Mouse (Mus musculus) kidney, embryonic 15.5 days (tissue): ENCODE data around the gene Dner. TPM values are rescaled to one million over a fixed set of nuclear protein-coding genes. Genes with fewer than 3 reads are reported as not detected.

Experiments
- ATAC-seq: fragments of 200-750 bp; cut with Nextera tagmentation; replicated peaks from 2 replicates; pipeline ENCODE4 v1.8.0; 2017; ENCODE audit warnings: moderate TSS enrichment; ENCODE audit not compliant: low FRiP score
- H3K27ac ChIP-seq: fragments of 300-500 bp; sonication (generic); 2 replicates; pipeline ENCODE4 v1.5.1; 2015; ENCODE audit warnings: mild to moderate bottlenecking, inconsistent platforms
- H3K27me3 ChIP-seq: fragments of 300-500 bp; sonication (generic); 2 replicates; pipeline ENCODE4 v1.6.1; 2015; ENCODE audit warnings: inconsistent platforms
- H3K36me3 ChIP-seq: fragments of 300-500 bp; sonication (generic); 2 replicates; pipeline ENCODE4 v1.6.1; 2015; ENCODE audit warnings: inconsistent platforms
- H3K4me1 ChIP-seq: fragments of 300-500 bp; sonication (generic); 2 replicates; pipeline ENCODE4 v1.6.1; 2015; ENCODE audit warnings: inconsistent platforms
- H3K4me2 ChIP-seq: fragments of 300-500 bp; sonication (generic); 2 replicates; pipeline ENCODE4 v1.6.1; 2015; ENCODE audit warnings: moderate library complexity, mild to moderate bottlenecking, inconsistent platforms
- H3K4me3 ChIP-seq: fragments of 300-500 bp; sonication (generic); replicated peaks from 2 replicates; pipeline ENCODE4 v1.5.1; 2015; ENCODE audit warnings: mild to moderate bottlenecking, inconsistent platforms
- H3K9ac ChIP-seq: fragments of 300-500 bp; sonication (generic); 2 replicates; pipeline ENCODE4 v1.6.1; 2015; ENCODE audit warnings: mild to moderate bottlenecking, inconsistent platforms
- H3K9me3 ChIP-seq: fragments of 300-500 bp; sonication (generic); replicated peaks from 2 replicates; pipeline ENCODE4 v1.6.1; 2016; ENCODE audit warnings: inconsistent platforms
- WGBS: fragments of 180-500 bp; shearing (Covaris S2); methylation state at CpG from one replicate; pipeline ENCODE4 v1.1.7; 2015; ENCODE audit warnings: mixed read lengths; 5-methylcytosine and 5-hydroxymethylcytosine counted together
- polyA plus RNA-seq: library from polyadenylated mRNA; unstranded; fragments of >200 nt; fragmentation: Nextera tagmentation; extraction: Ambion mirVana; gene quantifications from 2 replicates; pipeline ENCODE4 v1.2.1, GENCODE M21; 2015

Dner gene
- polyA plus RNA-seq, 1 experiment from 2014 or later: 2.5 TPM

GRCm38 (mm10) chr1:84427757-84428156, 268.3 kb downstream of the Dner start:
- Histone ChIP-seq H3K27me3 (no peaks in the 10 kb centered on the region), H3K9me3 (no peaks in the 10 kb centered on the region), H3K9ac (no peak overlapping the region), H3K36me3 (no peaks in the 10 kb centered on the region), H3K4me2 (no peak overlapping the region), H3K27ac (no peak overlapping the region), H3K4me3 (no peak overlapping the region), H3K4me1 (no peaks in the 10 kb centered on the region)
- no peak for ATAC-seq
- 74% methylated on average over 11 of the region's 11 CpGs for WGBS

GRCm38 (mm10) chr1:84426679-84427078, 269.3 kb downstream of the Dner start:
- no peak overlapping the region for H3K27ac ChIP-seq
- 79% methylated on average over 5 of the region's 5 CpGs for WGBS

GRCm38 (mm10) chr1:84422881-84423280, 273.1 kb downstream of the Dner start:
- Histone ChIP-seq H3K27ac (no peak overlapping the region), H3K4me3 (no peak overlapping the region), H3K4me1 (peaks cover 3% of the 10 kb centered on the region; the same call in 1 of the 2 replicates), H3K27me3 (no peaks in the 10 kb centered on the region), H3K36me3 (no peaks in the 10 kb centered on the region), H3K9ac (no peak overlapping the region), H3K9me3 (no peaks in the 10 kb centered on the region), H3K4me2 (no peak overlapping the region)
- WGBS: 72% methylated on average over 2 of the region's 2 CpGs
- no peak for ATAC-seq

More at GRCm38 (mm10) chr1:84426679-84427078, 269.3 kb downstream of the Dner start:
- H3K4me1 ChIP-seq: no peaks in the 10 kb centered on the region
- no peaks in the 10 kb centered on the region for H3K27me3 ChIP-seq
- no peak overlapping the region for H3K4me3 ChIP-seq
- H3K9me3 ChIP-seq: no peaks in the 10 kb centered on the region
- H3K9ac ChIP-seq: no peak overlapping the region
- H3K36me3 ChIP-seq: no peaks in the 10 kb centered on the region
- no peak for ATAC-seq
- H3K4me2 ChIP-seq: no peak overlapping the region

DNA sequence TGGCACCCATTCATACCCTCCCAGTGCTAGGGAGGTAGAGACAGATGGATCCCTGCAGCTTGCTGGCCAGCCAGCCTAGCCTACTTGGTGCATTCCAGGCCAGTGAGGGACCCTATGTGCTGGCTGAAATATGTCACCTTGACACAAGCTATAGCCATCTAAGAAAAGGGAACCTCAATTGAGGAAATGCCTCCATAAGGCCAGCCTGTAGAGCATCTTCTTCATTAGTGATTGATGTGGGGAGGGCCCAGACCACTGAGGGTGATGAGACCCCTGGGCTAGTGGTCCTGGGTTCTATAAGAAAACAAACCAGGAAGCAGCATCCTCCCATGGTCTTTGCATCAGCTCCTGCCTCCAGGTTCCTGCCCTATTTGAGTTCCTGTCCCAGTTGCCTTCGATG, 274.2 kb downstream of the Dner start:
- Histone ChIP-seq H3K27ac (no peak overlapping the region), H3K36me3 (no peaks in the 10 kb centered on the region), H3K27me3 (no peaks in the 10 kb centered on the region), H3K4me1 (peaks cover 5% of the 10 kb centered on the region; the same call in 1 of the 2 replicates), H3K9ac (no peak overlapping the region), H3K4me2 (no peak overlapping the region), H3K9me3 (no peaks in the 10 kb centered on the region), H3K4me3 (no peak overlapping the region)
- ATAC-seq: no peak
- WGBS: 88% methylated on average over 1 of the region's 1 CpGs

DNA sequence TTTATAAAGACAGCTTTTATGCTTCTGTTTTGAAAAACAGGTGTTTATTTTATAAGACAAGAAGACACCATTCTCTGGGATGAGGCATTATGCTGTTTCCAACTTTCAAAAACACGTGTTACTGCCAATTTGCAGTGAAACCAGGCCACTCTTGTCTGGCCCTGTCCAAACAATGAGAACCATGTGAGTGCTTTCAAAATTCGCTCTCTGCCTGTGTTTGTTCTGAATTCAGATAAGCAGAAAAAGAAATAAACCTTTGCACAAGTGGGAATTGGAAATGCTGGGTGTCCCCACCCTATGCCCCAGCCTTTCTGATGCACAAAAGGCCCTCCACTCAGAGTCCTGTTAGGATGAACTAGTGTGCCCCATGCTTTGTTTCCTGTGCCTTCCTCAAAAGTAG, 276.6 kb downstream of the Dner start:
- 71% methylated on average over 2 of the region's 2 CpGs for WGBS
- Histone ChIP-seq H3K27ac (no peak overlapping the region), H3K4me2 (no peak overlapping the region), H3K36me3 (no peaks in the 10 kb centered on the region), H3K27me3 (no peaks in the 10 kb centered on the region), H3K4me3 (no peak overlapping the region), H3K9me3 (no peaks in the 10 kb centered on the region), H3K9ac (no peak overlapping the region), H3K4me1 (peaks cover 5% of the 10 kb centered on the region; the same call in 1 of the 2 replicates)
- ATAC-seq: no peak

- Histone ChIP-seq H3K27ac (no peak overlapping the region), H3K4me2 (no peak overlapping the region), H3K36me3 (no peaks in the 10 kb centered on the region), H3K9ac (no peak overlapping the region), H3K4me3 (no peak overlapping the region), H3K27me3 (no peaks in the 10 kb centered on the region), H3K4me1 (peaks cover 5% of the 10 kb centered on the region; the same call in 1 of the 2 replicates), H3K9me3 (no peaks in the 10 kb centered on the region)
- no peak for ATAC-seq
- WGBS: 80% methylated on average over 9 of the region's 9 CpGs
Measured at GRCm38 (mm10) chr1:84418511-84418910, 277.5 kb downstream of the Dner start.

GRCm38 (mm10) chr1:84417761-84418238, 278.2 kb downstream of the Dner start:
- Histone ChIP-seq H3K27me3 (no peaks in the 10 kb centered on the region), H3K36me3 (no peaks in the 10 kb centered on the region), H3K4me2 (no peak overlapping the region), H3K27ac (peak overlapping the region; percentile 58), H3K4me3 (no peak overlapping the region), H3K9me3 (no peaks in the 10 kb centered on the region), H3K4me1 (peaks cover 5% of the 10 kb centered on the region; the same call in 1 of the 2 replicates), H3K9ac (no peak overlapping the region)
- peak; percentile 89 for ATAC-seq
- WGBS: 53% methylated on average over 9 of the region's 9 CpGs

DNA sequence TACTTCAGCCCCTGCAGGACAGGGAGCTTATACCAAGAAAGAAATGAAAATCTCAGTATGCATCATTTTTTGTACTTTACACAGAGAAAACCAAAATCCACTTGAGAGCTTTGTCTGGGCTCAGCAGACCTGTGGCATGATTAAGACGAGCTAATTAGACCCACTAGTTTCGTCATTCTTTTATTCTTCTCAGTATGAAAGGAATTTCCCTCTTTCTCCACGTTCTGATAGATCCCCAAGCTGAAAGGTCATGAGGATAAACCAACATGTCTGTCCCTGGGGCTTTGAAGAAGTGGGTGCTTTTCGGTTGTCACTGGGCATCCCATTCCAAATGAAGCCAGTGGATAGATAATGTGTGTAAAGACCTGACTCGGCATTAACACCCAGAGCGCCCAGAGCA, 278.7 kb downstream of the Dner start:
- H3K9ac ChIP-seq: no peak overlapping the region
- no peaks in the 10 kb centered on the region for H3K9me3 ChIP-seq
- no peaks in the 10 kb centered on the region for H3K36me3 ChIP-seq
- no peak; the same call in 1 of the 2 replicates for ATAC-seq
- peak overlapping the region; percentile 58; the same call in 1 of the 2 replicates for H3K27ac ChIP-seq
- H3K4me3 ChIP-seq: no peak overlapping the region
- no peaks in the 10 kb centered on the region for H3K27me3 ChIP-seq
- no peak overlapping the region for H3K4me2 ChIP-seq
- peaks cover 5% of the 10 kb centered on the region; the same call in 1 of the 2 replicates for H3K4me1 ChIP-seq
- WGBS: 54% methylated on average over 6 of the region's 6 CpGs

- ATAC-seq: no peak
- Histone ChIP-seq H3K4me1 (peaks cover 5% of the 10 kb centered on the region; the same call in 1 of the 2 replicates), H3K9ac (no peak overlapping the region), H3K4me2 (no peak overlapping the region), H3K4me3 (no peak overlapping the region), H3K9me3 (no peaks in the 10 kb centered on the region), H3K36me3 (no peaks in the 10 kb centered on the region), H3K27ac (no peak overlapping the region), H3K27me3 (no peaks in the 10 kb centered on the region)
- WGBS: 86% methylated on average over 3 of the region's 3 CpGs
Measured at GRCm38 (mm10) chr1:84414464-84414863, 281.6 kb downstream of the Dner start.

GRCm38 (mm10) chr1:84409514-84409913, 286.5 kb downstream of the Dner start:
- Histone ChIP-seq H3K27ac (no peak overlapping the region), H3K36me3 (no peaks in the 10 kb centered on the region), H3K4me3 (no peak overlapping the region), H3K4me2 (no peak overlapping the region), H3K4me1 (no peaks in the 10 kb centered on the region; the same call in 1 of the 2 replicates), H3K27me3 (no peaks in the 10 kb centered on the region), H3K9ac (no peak overlapping the region), H3K9me3 (no peaks in the 10 kb centered on the region)
- WGBS: 82% methylated on average over 2 of the region's 2 CpGs
- no peak for ATAC-seq

GRCm38 (mm10) chr1:84408873-84409272, 287.1 kb downstream of the Dner start:
- H3K9me3 ChIP-seq: no peaks in the 10 kb centered on the region
- no peaks in the 10 kb centered on the region for H3K36me3 ChIP-seq
- no peak overlapping the region for H3K27ac ChIP-seq
- H3K4me3 ChIP-seq: no peak overlapping the region
- H3K9ac ChIP-seq: no peak overlapping the region
- H3K4me2 ChIP-seq: no peak overlapping the region
- WGBS: 78% methylated on average over 2 of the region's 2 CpGs
- H3K4me1 ChIP-seq: no peaks in the 10 kb centered on the region; the same call in 1 of the 2 replicates
- no peak for ATAC-seq
- no peaks in the 10 kb centered on the region for H3K27me3 ChIP-seq

GRCm38 (mm10) chr1:84406891-84407290, 289.1 kb downstream of the Dner start:
- Histone ChIP-seq H3K9me3 (no peaks in the 10 kb centered on the region), H3K4me1 (no peaks in the 10 kb centered on the region; the same call in 1 of the 2 replicates), H3K4me2 (no peak overlapping the region), H3K36me3 (no peaks in the 10 kb centered on the region), H3K27me3 (no peaks in the 10 kb centered on the region), H3K9ac (no peak overlapping the region), H3K27ac (no peak overlapping the region), H3K4me3 (no peak overlapping the region)
- no peak for ATAC-seq
- 65% methylated on average over 4 of the region's 4 CpGs for WGBS
